Mouse (Mus musculus) bone marrow, adult 2 months (tissue): Measurements from ENCODE around the gene Hmg20b.

Experiments used
- CTCF ChIP-seq: fragments of 200-500 bp; IDR thresholded peaks from 2 replicates; pipeline ENCODE4 v1.5.1; 2011; ENCODE audit warnings: low read length, control low read depth; ENCODE audit not compliant: control insufficient read depth, insufficient read depth
- POLR2A ChIP-seq: fragments of 200-500 bp; IDR thresholded peaks from 2 replicates; pipeline ENCODE4 v1.6.1; 2011; ENCODE audit warnings: low read depth, mild to moderate bottlenecking, control low read depth, low read length, borderline replicate concordance; ENCODE audit not compliant: control insufficient read depth

DNA sequence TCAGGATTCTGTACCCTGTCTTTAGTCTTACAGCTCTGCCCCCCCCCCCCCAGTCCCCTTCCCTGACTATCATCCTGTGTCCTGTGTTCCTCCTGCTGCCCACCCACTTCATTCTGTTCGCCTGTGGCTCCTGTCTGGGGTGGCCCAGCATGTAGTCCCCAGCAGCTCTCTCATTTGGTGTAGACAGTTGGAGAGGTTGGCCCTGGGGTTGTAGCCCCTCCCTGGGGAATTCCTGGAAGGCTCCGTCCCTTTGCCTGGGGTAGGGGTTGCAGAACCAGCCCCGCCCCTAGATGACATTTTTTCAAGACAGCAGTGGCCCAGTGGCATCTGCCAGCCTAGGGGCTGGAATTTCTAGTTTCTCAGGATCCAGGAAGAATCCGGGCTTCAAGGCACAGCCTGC is 7.9 kb upstream of the Hmg20b start:
- TF ChIP-seq POLR2A = no peak
- no peak for TF ChIP-seq CTCF
